Mouse (Mus musculus): ENCODE results near the gene Ado. TPM values are rescaled to one million over a fixed set of nuclear protein-coding genes. Genes with fewer than 3 reads are reported as not detected.

Ado gene
- polyA plus RNA-seq, 1 experiment from 2014 or later = 99.1 TPM

Other genes with a start within 250 kb of the Ado start
- gene Egr2, start 13.5 kb downstream of the Ado start, polyA plus RNA-seq (2014; fragmentation: Nextera tagmentation; extraction: Ambion mirVana) = 1.2 and 1.8 TPM in 2 replicates

All from hindbrain, embryonic 14.5 days (tissue).